Mouse (Mus musculus) spleen, adult 2 months (tissue): ENCODE results near the gene Chd4.

Experiments
- CTCF ChIP-seq: fragments of 200-500 bp; IDR thresholded peaks from 2 replicates; pipeline ENCODE4 v1.5.1; 2011; ENCODE audit warnings: mild to moderate bottlenecking, inconsistent platforms; ENCODE audit not compliant: insufficient read depth, insufficient read length, insufficient replicate concordance; ENCODE audit errors: extremely low read depth
- POLR2A ChIP-seq: fragments of 200-500 bp; IDR thresholded peaks from 2 replicates; pipeline ENCODE4 v1.6.1; 2011; ENCODE audit warnings: low read depth, low read length, inconsistent platforms

DNA sequence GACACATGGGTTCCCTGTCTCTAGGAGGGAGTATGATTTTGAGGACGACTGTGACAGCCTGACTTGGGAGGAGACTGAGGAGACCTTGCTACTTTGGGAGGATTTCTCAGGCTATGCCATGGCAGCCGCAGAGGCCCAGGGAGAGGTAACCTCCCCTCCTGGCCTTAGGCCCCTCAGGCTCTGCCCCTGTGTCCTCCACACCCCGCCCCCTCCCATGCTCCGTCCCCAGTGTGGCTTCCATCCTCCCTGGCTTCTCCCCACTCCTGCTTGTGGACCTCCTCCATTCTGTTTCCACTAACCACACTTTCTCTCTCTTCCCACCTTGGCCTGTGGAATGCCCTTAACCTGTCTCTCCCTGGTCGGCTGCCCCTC, 57.2 kb downstream of the Chd4 start:
- TF ChIP-seq CTCF (no peak), POLR2A (no peak)
